Mouse (Mus musculus) neural tube, embryonic 14.5 days (tissue): ENCODE data around the gene Fgfr2. TPM values are rescaled to one million over a fixed set of nuclear protein-coding genes. Genes with fewer than 3 reads are reported as not detected.

Experiments used
- ATAC-seq: fragments of 200-750 bp; cut with Nextera tagmentation; 2 replicates; pipeline ENCODE4 v1.8.0; 2017; ENCODE audit warnings: low read depth, mild to moderate bottlenecking, moderate TSS enrichment, moderate library complexity
- H3K27ac ChIP-seq: fragments of 300-500 bp; sonication (generic); 2 replicates; pipeline ENCODE4 v1.5.1; 2014; ENCODE audit warnings: low read depth, mild to moderate bottlenecking, control low read depth, low read length, moderate library complexity, mixed read lengths
- H3K27me3 ChIP-seq: fragments of 300-500 bp; sonication (generic); 2 replicates; pipeline ENCODE4 v1.6.1; 2014; ENCODE audit warnings: low read length; ENCODE audit not compliant: control insufficient read depth, insufficient read depth
- H3K36me3 ChIP-seq: fragments of 300-500 bp; sonication (generic); 2 replicates; pipeline ENCODE4 v1.6.1; 2014; ENCODE audit warnings: low read length, mixed read lengths; ENCODE audit not compliant: control insufficient read depth, insufficient read depth
- H3K4me1 ChIP-seq: fragments of 300-500 bp; sonication (generic); 2 replicates; pipeline ENCODE4 v1.6.1; 2014; ENCODE audit warnings: low read length; ENCODE audit not compliant: control insufficient read depth, insufficient read depth
- H3K4me2 ChIP-seq: fragments of 300-500 bp; sonication (generic); 2 replicates; pipeline ENCODE4 v1.6.1; 2014; ENCODE audit warnings: mild to moderate bottlenecking, low read depth, low read length, control low read depth
- H3K4me3 ChIP-seq: fragments of 300-500 bp; sonication (generic); 2 replicates; pipeline ENCODE4 v1.5.1; 2014; ENCODE audit warnings: low read depth, low read length, control low read depth, mixed read lengths
- H3K9ac ChIP-seq: fragments of 300-500 bp; sonication (generic); replicated peaks from 2 replicates; pipeline ENCODE4 v1.6.1; 2014; ENCODE audit warnings: low read depth, mild to moderate bottlenecking, control low read depth, low read length, mixed read lengths
- H3K9me3 ChIP-seq: fragments of 300-500 bp; sonication (generic); 2 replicates; pipeline ENCODE4 v1.6.1; 2016; ENCODE audit warnings: low read length; ENCODE audit not compliant: control insufficient read depth
- WGBS: fragments of 180-500 bp; shearing (Covaris S2); extraction: QIAGEN DNeasy Blood & Tissue Kit; methylation state at CpG from one replicate; pipeline ENCODE4 v1.1.7; 2014; 5-methylcytosine and 5-hydroxymethylcytosine counted together
- polyA plus RNA-seq: library from polyadenylated mRNA; unstranded; fragments of >200 nt; fragmentation: Nextera tagmentation; extraction: Ambion mirVana; gene quantifications from 2 replicates; pipeline ENCODE4 v1.2.1, GENCODE M21; 2014

Fgfr2 gene
- polyA plus RNA-seq, 1 experiment from 2014 or later, result 28.1 TPM

- no peaks in the 10 kb centered on the region for H3K9me3 ChIP-seq
- H3K27me3 ChIP-seq, result no peaks in the 10 kb centered on the region
- no peak for ATAC-seq
- no peak overlapping the region for H3K4me3 ChIP-seq
- H3K27ac ChIP-seq, result no peak overlapping the region
- 89% methylated on average over 9 of the region's 9 CpGs for WGBS
- no peaks in the 10 kb centered on the region for H3K36me3 ChIP-seq
- H3K4me2 ChIP-seq, result no peak overlapping the region
- H3K4me1 ChIP-seq, result 0 out of 2 replicates have a peak, but pooled peaks cover 3% of the 10 kb centered on the region
- H3K9ac ChIP-seq, result no peak overlapping the region
These were observed 2883.0 kb downstream of the Fgfr2 start for GRCm38 (mm10) chr7:130240191-130240590.

- Histone ChIP-seq H3K4me3 (no peak overlapping the region), H3K4me2 (no peak overlapping the region), H3K27ac (no peak overlapping the region), H3K27me3 (no peaks in the 10 kb centered on the region), H3K9ac (no peak overlapping the region), H3K4me1 (no peaks in the 10 kb centered on the region), H3K9me3 (no peaks in the 10 kb centered on the region), H3K36me3 (no peaks in the 10 kb centered on the region)
- no peak for ATAC-seq
- WGBS, result 87% methylated on average over 5 of the region's 5 CpGs
These were observed 2885.9 kb downstream of the Fgfr2 start for GRCm38 (mm10) chr7:130237244-130237643.

- Histone ChIP-seq H3K9ac (no peak overlapping the region), H3K27me3 (no peaks in the 10 kb centered on the region), H3K4me3 (no peak overlapping the region), H3K27ac (no peak overlapping the region), H3K4me2 (no peak overlapping the region), H3K4me1 (no peaks in the 10 kb centered on the region), H3K36me3 (no peaks in the 10 kb centered on the region), H3K9me3 (no peaks in the 10 kb centered on the region)
- ATAC-seq, result no peak
- 18% methylated on average over 7 of the region's 7 CpGs for WGBS
These were observed 2889.4 kb downstream of the Fgfr2 start for GRCm38 (mm10) chr7:130233777-130234176.

- no peaks in the 10 kb centered on the region for H3K36me3 ChIP-seq
- H3K4me1 ChIP-seq, result peaks cover 10% of the 10 kb centered on the region; the same call in 1 of the 2 replicates
- no peaks in the 10 kb centered on the region for H3K27me3 ChIP-seq
- WGBS, result 85% methylated on average over 4 of the region's 4 CpGs
- ATAC-seq, result no peak
- no peak overlapping the region for H3K4me3 ChIP-seq
- H3K27ac ChIP-seq, result no peak overlapping the region
- H3K9ac ChIP-seq, result no peak overlapping the region
- no peaks in the 10 kb centered on the region for H3K9me3 ChIP-seq
- no peak overlapping the region for H3K4me2 ChIP-seq
These were observed 2893.1 kb downstream of the Fgfr2 start for GRCm38 (mm10) chr7:130230034-130230433.

- peaks cover 13% of the 10 kb centered on the region; the same call in 1 of the 2 replicates for H3K4me1 ChIP-seq
- no peaks in the 10 kb centered on the region for H3K36me3 ChIP-seq
- no peaks in the 10 kb centered on the region for H3K27me3 ChIP-seq
- H3K4me2 ChIP-seq, result no peak overlapping the region
- ATAC-seq, result no peak
- no peak overlapping the region for H3K9ac ChIP-seq
- H3K27ac ChIP-seq, result no peak overlapping the region
- WGBS, result 80% methylated on average over 3 of the region's 3 CpGs
- no peak overlapping the region for H3K4me3 ChIP-seq
- H3K9me3 ChIP-seq, result no peaks in the 10 kb centered on the region
These were observed 2897.9 kb downstream of the Fgfr2 start for GRCm38 (mm10) chr7:130225227-130225626.

- ATAC-seq, result no peak
- Histone ChIP-seq H3K4me1 (peaks cover 13% of the 10 kb centered on the region; the same call in 1 of the 2 replicates), H3K9ac (no peak overlapping the region), H3K4me2 (no peak overlapping the region), H3K27ac (no peak overlapping the region), H3K9me3 (no peaks in the 10 kb centered on the region), H3K4me3 (no peak overlapping the region), H3K27me3 (no peaks in the 10 kb centered on the region), H3K36me3 (no peaks in the 10 kb centered on the region)
- 82% methylated on average over 8 of the region's 8 CpGs for WGBS
These were observed 2900.4 kb downstream of the Fgfr2 start for GRCm38 (mm10) chr7:130222633-130223354.

GRCm38 (mm10) chr7:130221661-130222387 is 2901.3 kb downstream of the Fgfr2 start:
- Histone ChIP-seq H3K9ac (no peak overlapping the region), H3K36me3 (no peaks in the 10 kb centered on the region), H3K4me1 (peaks cover 9% of the 10 kb centered on the region; the same call in 1 of the 2 replicates), H3K9me3 (no peaks in the 10 kb centered on the region), H3K27me3 (no peaks in the 10 kb centered on the region), H3K27ac (no peak overlapping the region), H3K4me2 (no peak overlapping the region), H3K4me3 (no peak overlapping the region)
- 55% methylated on average over 17 of the region's 17 CpGs for WGBS
- ATAC-seq, result no peak

GRCm38 (mm10) chr7:130220627-130221026 is 2902.5 kb downstream of the Fgfr2 start:
- no peaks in the 10 kb centered on the region for H3K9me3 ChIP-seq
- 75% methylated on average over 4 of the region's 4 CpGs for WGBS
- no peak overlapping the region for H3K4me3 ChIP-seq
- H3K4me2 ChIP-seq, result no peak overlapping the region
- no peak overlapping the region for H3K9ac ChIP-seq
- no peak overlapping the region for H3K27ac ChIP-seq
- peaks cover 2% of the 10 kb centered on the region; the same call in 1 of the 2 replicates for H3K4me1 ChIP-seq
- ATAC-seq, result no peak
- no peaks in the 10 kb centered on the region for H3K36me3 ChIP-seq
- no peaks in the 10 kb centered on the region for H3K27me3 ChIP-seq

- no peak overlapping the region for H3K27ac ChIP-seq
- peaks cover 5% of the 10 kb centered on the region; the same call in 1 of the 2 replicates for H3K4me1 ChIP-seq
- no peak for ATAC-seq
- 90% methylated on average over 4 of the region's 4 CpGs for WGBS
- H3K36me3 ChIP-seq, result no peaks in the 10 kb centered on the region
- H3K4me3 ChIP-seq, result no peak overlapping the region
- no peak overlapping the region for H3K4me2 ChIP-seq
- no peaks in the 10 kb centered on the region for H3K27me3 ChIP-seq
- H3K9ac ChIP-seq, result no peak overlapping the region
- H3K9me3 ChIP-seq, result no peaks in the 10 kb centered on the region
These were observed 2903.3 kb downstream of the Fgfr2 start for GRCm38 (mm10) chr7:130219844-130220243.
